Mouse (Mus musculus) right cerebral cortex, postnatal 4 days (tissue): Measurements from ENCODE around the gene Ulk3.
A peak's percentile ranks its signal among the peaks of the same experiment; 100 is the strongest.

Experiments used
- DNase-seq: peaks from one replicate; pipeline ENCODE4 v3.0.0-alpha.2; 2022

Ulk3 gene

DNA sequence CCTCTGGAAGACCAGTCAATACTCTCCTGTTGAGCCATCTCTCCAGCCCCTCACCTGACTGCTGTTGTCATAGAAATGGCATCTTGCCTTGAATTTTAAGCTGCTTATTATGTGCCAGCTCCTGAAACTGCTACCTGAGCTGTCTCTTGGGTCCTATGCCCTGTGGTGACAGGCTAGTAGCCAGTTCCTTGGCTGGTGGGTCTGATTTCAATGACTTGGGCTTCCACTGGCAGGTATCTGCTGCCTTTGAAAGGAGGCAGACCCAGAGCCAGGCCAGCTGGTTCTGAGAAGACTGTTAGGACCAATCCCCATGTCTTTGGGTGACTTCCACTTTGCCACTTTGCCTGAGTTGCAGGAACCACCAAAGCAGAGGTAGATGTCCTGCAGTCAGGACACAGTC, 14.9 kb upstream of the Ulk3 start:
- no peak for DNase-seq

DNA sequence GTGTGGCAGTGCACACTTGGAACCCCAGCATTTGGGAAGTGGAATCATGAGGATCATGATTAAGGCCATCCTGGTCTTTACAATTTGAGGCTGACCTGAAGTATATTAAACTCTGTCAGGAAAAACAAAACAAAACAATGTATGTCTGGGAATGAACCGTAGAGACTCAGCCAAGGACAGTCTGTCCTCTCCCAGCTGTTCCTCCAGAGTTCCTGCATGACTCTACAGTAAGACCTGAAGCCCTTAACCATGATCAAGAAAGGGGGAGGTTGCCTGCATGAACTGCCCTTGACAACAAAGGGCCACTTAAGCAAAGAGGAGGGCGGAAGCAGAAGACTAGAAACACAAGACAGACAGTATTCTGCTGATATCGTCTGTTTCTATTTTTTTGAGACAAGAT, 13.7 kb upstream of the Ulk3 start:
- no peak for DNase-seq

DNA sequence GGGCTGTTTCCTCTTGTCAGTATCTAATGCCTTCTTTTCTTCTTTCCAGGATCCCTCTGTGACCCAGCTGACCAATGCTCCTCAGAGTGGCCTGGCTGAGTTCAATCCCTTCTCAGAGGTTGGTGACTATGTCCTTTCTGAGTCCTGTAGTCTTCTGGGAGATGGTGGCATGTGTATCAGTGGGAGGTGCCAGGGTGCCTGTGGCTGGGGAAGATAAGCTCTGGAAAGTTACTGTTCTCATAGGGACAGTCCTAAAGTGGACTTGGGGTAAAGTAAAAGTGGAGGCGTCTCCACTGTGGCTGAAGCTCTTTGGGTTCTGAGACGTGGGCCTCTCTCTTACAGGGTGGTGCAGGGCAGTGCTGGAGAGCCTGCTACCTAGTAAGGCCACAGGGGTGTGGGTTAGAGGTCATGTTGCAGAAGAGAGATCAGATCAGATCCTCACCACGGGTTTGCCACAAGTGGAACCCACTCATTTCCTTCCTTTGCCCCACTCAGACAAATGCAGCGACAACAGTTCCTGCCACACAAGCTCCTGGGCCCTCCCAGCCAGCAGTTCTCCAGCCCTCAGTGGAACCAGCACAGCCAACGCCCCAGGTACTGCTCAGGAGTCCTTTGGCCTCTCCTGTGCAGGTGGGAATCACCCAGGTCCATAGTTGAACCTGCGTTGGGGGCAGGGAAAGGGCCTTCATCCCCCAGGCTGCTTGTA, 12.0 kb upstream of the Ulk3 start:
- no peak for DNase-seq

DNA sequence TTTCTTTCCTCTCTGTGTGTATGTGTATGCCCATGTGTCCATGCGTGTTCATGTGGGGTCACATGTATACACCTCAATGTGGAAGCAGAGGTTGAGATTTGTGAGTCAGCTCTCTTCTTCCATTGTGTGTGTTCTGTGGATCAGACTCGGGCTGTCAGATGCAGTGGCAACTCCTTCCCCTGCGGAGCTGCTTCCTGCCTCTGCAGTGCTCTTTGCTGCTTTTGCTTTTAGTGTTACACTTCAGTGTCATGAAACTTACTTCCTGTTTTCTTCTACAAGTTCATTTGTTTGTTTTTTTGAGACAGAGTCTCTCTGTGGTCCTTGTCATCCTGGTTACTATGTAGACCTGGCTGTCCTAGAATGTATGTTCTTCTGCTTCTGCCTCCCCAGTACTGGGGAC, 4.3 kb upstream of the Ulk3 start:
- DNase-seq = no peak

DNA sequence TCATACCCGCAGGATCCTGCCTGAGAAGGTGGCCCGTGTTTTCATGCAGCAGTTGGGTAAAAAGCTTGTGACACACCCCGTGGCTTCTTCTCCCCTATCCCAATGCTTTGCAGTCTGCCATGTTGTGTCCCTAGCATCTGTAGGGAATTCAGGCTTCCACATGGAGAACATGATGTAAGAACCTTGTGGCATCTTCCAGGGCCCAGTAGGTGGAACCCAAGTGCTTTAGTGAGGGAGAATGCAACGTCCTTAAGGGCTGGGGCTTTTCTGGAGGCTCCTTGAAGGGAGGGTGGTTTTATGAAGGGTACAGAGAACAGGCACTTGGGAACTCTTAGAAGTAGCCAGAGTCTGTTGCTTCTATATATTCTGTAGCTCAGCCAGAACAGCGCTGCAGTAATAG, 1.5 kb downstream of the Ulk3 start:
- no peak for DNase-seq

DNA sequence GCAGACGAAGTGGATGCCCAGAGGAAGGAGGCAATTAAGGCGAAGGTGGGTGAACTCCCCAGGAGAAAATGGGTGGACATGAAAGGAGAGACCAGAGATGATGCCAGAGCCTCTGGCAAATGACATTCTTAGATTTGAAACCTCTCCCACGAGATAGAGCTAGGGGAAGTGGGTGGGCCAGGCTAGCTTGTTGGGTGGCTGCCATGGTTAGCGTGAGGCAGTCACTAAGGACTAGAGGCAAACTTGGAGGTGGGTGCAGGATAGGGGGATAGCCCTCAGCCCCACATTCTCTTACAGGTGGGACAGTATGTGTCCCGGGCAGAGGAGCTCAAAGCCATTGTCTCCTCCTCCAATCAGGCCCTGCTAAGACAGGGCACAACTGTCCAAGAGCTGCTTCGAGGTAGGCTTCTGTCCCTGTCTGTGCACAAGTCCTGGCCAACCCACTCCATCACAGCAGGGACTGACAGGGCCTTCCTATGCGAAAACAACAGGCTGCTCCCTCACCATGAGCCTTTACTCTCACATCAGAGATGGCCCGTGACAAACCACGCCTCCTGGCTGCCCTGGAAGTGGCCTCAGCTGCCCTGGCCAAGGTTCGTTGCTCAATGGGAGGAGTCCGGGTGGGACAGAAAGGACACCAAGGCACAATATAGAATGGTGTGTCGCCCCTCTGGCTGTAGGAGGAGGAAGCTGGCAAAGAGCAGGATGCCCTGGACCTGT, 4.4 kb downstream of the Ulk3 start:
- no peak for DNase-seq

DNA sequence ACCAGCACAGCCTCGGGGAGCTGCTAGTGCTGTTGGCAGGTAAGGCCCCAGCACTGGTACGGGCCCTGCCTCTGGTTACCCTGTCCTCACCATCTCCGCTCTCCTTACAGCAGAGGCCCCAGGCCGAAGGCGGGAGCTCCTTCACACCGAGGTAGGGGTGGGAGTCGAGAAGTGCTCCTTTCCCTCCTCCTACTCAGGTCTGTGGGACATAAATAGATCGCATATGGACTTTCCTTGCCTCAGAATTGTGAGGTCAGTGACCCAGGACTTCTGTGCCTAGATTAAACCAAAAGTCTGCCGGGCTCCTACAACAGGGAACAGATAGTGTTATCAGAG, 4.9 kb downstream of the Ulk3 start:
- DNase-seq = no peak

DNA sequence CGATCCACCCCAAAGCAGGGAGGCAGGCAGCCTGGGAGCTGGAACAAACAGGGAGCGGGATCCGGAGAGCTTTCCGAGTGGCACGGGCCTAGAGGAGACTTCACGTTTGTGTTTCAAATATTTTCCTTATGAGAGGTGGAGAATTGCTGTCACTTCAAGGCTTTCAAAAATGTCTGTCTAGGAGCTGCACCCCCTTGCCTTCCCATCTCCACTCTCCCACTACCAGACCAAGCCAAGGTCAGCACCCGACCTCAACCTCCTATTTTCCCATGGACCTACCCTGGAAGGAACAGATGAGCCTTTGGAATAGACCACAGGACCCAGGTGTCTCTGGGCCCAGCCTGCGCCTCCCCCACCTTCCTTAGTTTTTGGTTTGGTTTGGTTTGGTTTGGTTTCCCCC, 8.0 kb downstream of the Ulk3 start:
- no peak for DNase-seq

DNA sequence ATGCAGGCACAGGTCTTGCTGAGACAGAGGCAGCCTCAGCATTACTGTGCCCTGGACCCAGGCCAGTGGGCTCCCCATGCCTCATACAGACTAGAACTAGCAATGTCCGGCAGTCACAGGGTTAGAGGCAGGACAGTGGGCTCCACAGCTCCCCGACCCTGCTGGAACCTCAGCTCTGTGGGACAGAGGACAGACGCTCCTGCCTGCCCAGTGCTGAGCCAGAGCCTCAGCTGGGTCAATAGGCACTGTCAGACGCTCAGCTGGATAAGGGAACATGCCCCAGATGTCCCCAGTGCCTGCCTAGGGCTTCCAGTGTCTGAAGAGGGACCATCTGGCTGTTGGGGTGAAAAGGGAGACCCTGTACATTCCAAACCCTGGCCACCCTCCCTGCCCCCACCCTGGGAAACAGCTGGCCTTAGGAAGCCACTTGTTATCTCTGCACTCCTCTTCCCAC, 8.7 kb downstream of the Ulk3 start:
- no peak for DNase-seq

DNA sequence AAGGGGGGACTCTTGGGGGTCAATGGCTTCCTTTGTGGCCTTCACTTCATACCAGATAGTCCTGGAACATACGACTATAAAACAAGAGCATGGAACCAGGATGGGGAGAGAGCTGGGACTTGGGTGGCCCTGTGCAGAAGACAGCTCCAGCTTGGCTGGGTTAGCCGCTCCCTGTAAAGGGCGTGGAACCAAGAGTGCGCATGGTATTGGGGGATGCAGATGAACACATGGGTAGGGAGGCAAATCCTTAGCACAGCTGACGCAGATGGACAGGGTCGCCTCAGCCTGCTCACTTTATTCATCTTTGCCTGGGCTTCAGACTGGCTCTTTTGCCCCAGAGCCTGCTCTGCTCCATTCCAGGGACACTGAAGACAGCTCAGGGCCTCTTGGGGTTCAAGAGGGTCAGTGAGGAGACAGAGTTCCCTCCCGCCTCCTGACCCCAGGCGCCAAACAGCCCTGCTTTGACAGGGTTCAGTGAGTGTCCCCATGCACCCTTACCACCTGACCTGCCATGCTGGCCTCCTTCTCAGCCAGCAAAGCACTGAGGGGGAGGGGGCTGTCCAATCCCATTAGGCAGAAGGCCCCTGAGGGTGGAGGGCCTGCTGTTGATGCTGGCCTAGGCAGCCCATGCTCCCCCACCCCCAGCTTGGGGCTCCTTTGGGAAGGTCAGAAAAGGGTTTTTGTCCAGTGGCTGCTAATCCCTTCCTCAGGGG, 9.8 kb downstream of the Ulk3 start:
- no peak for DNase-seq

DNA sequence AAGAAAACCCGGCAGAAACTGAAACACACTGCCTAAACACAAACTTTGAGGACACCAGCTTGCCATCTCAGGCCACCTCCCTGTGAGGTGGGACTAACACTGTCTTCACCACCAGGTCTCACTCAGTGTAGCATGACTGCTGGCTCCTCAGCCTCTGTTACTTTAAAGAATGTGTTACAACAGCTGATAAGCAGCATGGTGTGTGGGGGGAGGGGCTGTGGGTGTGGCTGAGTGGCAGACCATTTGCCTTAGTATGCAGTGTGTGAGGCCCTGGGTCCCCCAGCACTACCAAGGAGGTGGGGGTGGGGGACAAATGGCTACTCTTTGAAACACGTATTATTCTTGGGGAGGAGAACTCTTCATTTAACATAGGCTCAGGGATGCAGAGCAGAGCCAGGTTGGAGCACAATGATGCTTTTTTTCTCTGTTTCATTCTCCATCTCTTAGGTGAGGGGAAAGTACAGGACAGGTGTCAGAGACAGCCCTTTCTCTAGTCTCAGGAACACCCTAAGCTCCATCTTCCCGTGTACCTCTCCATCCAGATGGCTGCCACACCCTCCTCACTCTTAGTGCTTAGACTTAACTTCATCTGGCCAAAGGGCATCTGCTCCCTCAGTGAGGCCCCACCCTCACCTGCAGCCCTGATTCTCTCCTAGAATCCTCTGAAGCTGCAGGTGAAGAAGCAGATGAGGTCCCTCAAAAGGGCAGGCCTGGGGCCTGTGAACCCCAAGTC, 11.5 kb downstream of the Ulk3 start:
- DNase-seq = no peak

DNA sequence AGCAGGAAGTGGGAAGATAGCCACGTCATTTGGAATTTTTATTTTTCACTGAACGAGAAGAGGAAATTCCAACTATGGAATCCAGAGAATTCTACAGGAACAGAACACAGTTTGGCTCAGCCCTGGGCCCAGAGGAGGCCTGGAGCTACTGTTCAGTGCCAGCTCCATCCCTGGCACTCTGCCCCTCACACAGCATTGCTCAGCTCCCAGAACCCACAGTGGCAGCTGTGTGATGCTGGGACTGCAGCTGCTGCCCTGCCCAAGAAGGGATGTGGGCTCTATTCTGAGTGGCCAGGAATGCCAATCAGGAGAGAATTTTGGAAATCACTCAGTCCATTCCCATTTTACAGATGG, 12.1 kb downstream of the Ulk3 start:
- DNase-seq = peak; percentile 62

DNA sequence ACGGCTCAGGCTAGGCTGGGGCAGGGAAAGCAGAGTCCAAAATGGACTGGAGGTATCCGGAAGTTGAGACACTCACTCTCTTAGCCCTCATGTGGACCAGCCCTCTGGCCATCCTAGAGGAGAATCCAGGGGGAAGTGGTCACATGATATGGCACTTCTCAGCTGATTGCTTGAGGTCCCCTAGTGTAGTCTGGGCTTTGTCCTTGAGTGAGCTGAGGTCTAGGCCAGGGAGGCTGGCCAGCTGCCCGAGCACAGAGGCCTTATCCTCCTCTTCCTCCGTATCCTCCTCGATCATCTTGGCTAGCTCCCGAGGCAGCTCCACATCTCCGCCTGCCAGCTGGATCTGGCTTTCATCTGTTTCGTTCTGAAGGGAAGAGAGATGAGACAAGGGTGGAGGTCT, 12.8 kb downstream of the Ulk3 start:
- DNase-seq = no peak

DNA sequence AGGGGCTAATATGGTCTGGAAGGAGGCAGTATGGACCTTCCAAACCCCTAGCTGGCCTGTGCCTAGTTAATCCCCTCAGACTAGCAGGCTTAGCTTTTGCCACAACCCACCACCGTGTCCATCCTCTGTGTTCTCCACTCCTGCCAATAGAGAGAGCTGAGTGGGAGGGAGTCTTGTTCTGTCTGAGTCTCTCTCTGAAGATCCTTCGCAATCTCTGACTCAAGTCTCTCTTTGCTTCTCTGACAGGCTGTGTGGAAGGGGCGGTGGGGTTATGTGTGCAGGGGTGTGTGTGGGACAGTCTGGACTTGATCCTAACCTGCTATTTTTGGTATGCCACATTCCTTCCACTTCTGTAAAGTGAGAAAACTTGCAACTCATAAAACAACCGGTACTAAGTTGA, 15.6 kb downstream of the Ulk3 start:
- no peak for DNase-seq

DNA sequence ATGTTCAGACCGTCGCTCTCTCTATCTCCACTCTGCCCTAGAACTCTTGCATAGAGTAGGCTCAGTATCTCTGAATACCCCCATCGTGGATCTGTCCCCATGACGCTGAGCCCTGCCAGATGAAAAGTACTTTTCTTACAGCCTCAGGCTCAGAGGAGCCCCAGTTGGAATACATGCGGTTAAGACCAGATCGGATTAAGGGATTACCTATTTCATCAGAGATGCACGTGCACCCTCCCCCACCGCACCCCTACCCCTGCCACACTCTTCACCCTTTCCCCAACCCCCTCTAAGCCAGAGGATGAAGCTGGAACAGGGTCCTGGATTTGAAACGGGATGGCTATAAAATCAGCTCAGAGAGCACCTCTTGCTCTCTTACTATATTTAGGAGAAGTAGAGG, 16.3 kb downstream of the Ulk3 start:
- DNase-seq = no peak

DNA sequence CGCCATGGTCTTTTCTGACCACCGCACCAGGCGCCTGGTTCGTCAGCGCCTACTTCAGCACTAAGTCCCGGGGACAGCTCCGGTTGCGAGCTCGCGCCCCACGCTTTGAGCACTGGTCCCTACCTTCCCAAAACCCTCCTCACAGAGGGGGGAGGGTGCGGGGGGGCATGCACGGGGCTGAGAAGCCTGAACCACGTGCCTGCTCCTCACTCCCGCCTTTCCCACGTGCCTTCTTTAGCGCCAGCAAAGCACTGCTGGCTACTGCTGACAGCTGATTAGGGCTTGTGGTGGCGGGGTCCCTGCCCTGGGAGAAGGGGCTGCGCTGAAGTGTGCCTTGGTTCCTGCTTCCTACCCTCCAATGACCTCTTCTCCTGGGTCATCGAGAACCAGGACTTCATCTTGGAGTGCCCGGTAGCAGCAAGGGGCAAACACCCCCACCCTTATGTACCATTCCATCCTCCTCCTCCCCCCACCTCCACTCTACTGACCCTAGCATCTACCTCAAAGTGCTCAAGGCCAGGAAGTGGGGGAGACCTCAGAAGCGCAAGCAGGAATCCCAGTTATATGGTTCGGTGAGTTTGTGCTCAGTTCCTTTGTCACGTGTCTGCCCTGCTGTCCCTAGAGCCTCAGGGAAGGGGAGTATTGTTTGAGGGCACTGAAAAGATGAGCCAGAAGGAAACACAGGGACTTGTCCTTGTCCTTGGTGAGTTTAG, 17.0 kb downstream of the Ulk3 start, which contains the start of gene Cplx3:
Gene Cplx3, minus strand, starts transcription at position 143 of the 713 bp plus-strand sequence.
- DNase-seq = peak; percentile 40

DNA sequence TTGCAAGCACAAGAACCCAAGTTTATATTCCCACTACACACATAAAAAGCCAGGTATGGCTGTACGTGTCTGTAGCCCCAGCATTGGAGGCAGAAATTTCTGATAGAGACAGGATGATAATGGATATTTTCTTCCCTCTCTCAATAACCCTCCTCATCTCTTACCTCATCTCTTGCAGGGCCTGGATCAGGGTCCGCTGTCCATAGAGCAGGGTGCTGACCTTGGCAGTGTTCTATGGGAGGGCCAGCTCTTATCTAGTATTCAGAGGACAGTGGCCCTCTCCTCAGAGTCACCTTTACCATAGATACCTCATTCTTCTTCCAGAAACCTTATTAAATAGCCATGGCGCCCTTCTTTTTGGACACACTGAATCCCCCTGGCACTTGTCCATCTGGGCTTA, 20.6 kb downstream of the Ulk3 start:
- no peak for DNase-seq

DNA sequence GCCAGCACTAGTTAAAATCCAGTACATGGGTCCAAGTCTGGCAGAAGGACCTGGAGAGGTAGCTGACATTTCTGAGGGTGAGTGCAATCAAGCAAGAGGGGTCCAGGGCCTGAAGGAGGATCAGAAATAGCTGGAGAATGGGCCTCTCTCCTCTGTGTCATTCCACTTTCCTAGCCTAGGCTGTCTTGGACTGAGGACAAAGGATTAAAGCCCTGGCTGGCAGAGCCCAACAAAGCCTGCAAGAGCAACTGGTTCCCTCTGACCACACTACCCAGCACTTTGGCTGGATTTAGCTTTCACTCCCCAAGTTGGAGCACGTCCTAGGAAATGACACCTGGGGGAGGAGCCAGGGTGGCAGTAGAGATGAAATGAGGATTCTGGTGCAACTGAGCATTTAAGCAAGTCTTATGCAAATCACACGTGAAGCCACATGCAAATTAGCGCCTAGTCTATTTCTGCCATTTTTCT, 21.1 kb downstream of the Ulk3 start:
- no peak for DNase-seq

DNA sequence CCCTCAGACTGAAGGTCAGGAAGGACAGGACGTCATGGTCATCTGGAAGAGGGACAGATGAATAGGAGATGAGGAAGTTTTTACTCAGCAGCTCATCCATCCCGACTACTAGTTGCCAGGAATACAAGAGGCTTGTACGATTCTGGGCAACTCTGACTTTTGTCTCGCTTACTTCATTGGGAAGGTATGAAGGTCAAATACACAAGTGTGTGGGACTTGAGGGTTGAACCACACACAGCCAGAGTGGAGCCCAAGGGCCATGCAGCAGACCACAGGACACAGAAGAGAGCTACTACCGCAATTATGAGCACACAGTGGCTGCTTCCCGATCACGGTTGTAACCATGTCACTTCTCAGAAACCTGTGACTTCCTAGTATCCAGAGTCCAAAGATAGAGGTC, 23.3 kb downstream of the Ulk3 start:
- DNase-seq = no peak

DNA sequence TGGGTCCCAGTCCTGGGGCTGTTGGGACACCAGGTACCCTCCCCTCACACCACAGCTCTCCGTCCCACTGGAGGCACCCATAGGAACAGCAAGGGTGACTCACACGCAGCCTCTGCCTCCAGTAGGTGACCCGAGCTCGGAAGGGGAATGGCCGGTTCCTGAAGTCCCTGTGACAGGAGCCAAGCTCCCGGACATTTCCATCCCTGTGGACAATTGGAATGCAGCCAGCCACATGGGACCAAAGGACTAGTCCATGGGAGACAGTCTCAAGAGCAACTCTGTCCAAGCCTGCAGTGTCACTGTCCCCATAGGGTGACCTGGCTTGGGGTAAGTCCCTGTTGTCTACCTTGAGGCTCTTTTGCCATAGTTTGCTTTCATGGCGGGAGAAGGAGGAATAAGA, 24.7 kb downstream of the Ulk3 start:
- no peak for DNase-seq

DNA sequence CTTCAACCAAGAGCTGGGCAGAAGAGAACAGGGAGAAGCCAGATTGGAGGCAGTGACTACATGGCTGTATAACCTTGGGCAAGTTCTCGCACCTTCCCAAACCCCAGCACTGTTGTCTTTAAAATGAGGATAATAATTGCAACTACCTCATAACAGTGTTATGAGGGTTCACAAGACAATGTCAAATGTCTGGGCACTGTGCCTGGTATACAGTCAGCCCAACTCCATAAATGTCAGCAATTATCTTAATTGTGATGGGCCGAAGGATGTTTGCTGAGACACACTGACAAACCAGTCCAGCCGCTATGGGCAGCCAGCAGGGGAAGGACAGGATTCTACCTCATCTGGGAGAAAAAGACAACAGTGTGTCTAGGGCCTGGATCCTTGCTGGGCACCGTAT, 25.5 kb downstream of the Ulk3 start:
- no peak for DNase-seq

DNA sequence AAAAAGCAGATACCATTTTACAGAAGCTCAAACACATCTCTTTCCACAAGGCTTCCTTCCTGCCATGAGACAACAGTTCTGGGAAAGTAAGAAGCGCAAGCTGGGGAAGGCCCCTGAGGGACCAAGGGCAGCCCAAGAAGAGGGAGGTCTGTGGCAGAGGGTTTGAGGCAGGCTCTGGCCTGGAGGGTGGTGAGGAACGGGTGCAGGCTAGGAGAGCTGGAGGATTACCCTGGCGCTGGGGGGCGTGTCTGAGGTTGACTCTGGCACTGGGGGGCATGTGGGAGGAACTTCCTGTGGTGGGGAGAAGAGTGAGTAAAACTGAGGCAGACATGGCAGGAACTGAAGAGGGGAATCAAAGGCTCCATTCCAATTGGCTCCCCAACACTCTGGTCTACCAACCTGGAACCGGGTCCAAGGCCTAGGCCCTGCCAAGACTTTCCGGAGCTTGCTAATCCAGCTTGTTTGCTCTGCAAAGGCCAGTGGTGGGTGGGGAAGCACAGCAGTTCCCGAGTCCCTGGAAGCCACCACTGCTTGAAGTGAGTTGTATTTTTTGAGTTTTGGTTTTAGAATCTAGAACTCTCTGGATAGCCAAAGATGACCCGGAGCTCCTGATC, 28.4 kb downstream of the Ulk3 start:
- no peak for DNase-seq
